Mouse (Mus musculus): ENCODE measurements around the gene Il21r.

- TF ChIP-seq CTCF (conservative IDR thresholded peaks at IDR 0.05 in 1 of 2, IDR thresholded peaks at IDR 0.05 in 1 of 2; ENCODE audit: low read depth in 2 of 2, low read length in 2 of 2) (no peak), POLR2A (IDR thresholded peaks at IDR 0.05; ENCODE audit: low read depth, low read length) (no peak; the same call in 1 of the 2 replicates)
Measured at GRCm38 (mm10) chr7:125630317-125630716, 27.1 kb downstream of the Il21r start.
